Mouse (Mus musculus) ZHBTc4 (cell line): ENCODE data around the gene Maip1.

ENCODE experiments used
- DNase-seq: peaks from one replicate; pipeline ENCODE4 v3.0.0-alpha.2; 2011; ENCODE audit warnings: low read depth, low spot score

Gene Maip1

DNA sequence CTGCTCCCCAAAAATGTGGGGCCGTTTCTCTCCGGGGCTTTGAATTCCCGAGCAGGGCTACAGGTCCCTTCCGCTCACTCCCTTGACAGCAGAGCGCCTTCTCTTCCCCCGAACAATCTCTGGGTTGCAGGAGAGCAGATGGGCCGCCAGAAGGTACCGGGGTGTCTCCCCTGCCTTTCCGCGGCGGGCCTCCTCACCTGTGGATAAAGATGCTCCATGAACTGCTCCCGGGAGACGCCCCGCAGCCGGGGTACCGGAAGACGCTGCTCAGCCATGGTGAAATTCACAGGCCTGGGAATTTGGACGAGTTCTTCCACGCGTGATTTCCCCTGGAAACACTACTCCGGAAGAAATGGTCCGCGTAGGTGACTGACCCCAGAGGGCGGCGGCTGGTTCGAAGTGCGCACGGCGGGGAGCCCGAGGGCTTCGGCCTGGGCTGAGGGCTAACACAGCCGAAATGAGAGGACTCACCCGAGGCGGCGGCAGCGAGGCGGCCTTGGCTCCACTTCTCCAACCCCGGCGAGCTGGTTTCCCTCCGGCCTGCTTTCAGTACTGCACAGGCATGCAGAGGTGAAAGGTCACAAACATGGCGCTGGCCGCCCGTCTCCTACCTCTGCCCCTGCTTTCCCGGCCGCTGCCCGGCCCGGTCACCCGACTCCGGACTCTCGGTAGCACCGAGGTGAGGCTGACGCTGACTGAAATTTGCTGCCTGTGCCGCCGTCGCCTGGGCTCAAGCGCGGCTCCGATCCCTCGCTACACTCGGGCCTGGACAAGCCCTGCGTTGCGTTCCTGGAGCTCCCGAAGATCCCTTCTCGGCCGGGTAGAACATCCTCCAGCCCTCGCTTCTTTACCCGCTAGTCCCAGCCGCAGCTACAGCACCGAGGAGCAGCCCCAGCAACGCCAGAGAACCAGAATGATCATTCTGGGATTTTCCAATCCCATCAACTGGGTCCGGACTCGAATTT lies at the start of gene Maip1, which contains the start of gene Tyw5:
TSS of gene Maip1 (plus strand) at position 142 of the 965 bp plus-strand sequence.
TSS of gene Tyw5 (minus strand) at position 915 of the 965 bp plus-strand sequence.
- peak; percentile 93 for DNase-seq

GRCm38 (mm10) chr1:57358546-57358945 lies 47.6 kb upstream of the Maip1 start:
- no peak for DNase-seq

GRCm38 (mm10) chr1:57367446-57367845 lies 38.7 kb upstream of the Maip1 start:
- DNase-seq, result no peak

DNA sequence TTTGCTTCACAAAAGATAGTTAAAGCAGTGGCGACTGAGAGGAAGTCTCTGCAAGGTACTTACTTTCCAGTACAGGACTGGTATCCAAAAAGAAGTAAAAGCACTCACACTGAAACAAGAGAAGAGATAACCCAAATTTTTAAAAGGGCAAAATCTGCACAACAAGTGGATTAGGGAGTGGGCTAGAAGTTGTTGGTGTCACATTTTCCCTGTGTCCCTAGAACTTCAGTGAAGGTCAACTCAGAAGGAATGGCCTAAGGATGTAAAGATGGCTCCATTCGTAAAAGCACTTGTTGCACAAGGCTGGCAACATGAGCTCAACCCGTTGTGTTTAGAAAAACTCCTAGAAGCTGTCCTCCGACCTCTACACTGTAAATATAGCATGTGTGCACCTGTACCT lies 37.0 kb upstream of the Maip1 start:
- DNase-seq, result peak; percentile 29

- DNase-seq, result no peak
Observed at GRCm38 (mm10) chr1:57370451-57370850, 35.7 kb upstream of the Maip1 start.

GRCm38 (mm10) chr1:57375276-57375675 lies 30.9 kb upstream of the Maip1 start:
- no peak for DNase-seq

- no peak for DNase-seq
Observed at GRCm38 (mm10) chr1:57376806-57377205, 29.3 kb upstream of the Maip1 start.

- DNase-seq, result peak; percentile 99
Observed at GRCm38 (mm10) chr1:57377376-57378341, 28.5 kb upstream of the Maip1 start, which contains the start of gene 1700066M21Rik. Gene 1700066M21Rik, plus strand, starts transcription at chr1:57377620.

DNA sequence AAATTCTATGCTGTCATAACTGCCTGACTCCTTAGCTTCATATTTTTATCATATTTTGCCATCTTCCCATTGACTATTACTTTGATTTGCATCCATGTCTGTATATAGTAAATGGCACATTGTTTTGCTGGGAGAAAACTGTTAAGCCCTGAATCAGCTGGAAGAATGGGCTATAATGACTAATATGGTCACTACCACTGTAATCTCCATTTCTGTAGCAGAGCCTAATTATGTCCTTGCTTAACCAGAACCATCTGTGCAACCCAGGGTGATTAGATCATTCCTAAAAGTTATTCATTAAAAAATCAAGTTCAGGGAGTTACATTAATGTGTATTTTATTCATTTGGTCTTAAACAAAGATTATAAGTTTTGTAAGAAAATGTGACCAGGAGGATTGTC lies 19.6 kb upstream of the Maip1 start:
- DNase-seq, result no peak

GRCm38 (mm10) chr1:57387876-57388275 lies 18.3 kb upstream of the Maip1 start:
- no peak for DNase-seq

- DNase-seq, result no peak
Observed at GRCm38 (mm10) chr1:57388402-57389155, 17.5 kb upstream of the Maip1 start.

DNA sequence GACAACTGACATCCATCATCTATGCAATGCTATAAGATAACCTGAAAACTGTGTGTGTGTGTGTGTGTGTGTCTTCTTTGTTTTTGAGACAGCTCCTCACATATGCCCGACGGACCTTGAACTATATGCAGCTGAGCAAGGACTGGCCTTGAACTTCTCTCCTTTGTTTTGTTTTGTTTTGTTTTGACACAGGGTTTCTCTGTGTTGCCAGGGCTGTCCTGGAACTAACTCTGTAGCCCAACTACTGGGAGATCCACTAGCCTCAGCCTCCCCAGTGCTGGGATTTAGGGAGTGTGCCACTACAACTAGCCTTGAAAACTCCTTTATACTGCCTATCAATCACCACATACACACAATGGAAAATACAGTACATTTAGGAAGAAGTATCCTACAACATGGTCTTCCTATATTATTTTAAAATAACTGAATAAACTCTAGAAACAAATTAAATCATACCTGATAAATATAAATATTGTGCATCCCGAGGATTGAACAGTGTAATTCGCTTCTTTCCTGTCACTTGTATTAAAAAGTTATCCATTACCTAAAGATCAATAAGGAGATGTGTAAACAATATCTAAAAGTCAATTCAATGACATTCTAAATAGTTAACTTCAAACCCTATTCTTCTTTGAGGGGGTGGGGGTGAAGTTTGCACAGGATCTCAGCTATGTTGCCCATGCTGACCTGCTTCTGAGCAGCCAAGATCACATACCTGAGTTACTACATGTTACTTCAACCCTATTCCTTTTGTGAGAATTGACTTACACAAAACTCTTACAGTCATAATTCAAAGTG lies 14.9 kb upstream of the Maip1 start:
- DNase-seq, result no peak

DNA sequence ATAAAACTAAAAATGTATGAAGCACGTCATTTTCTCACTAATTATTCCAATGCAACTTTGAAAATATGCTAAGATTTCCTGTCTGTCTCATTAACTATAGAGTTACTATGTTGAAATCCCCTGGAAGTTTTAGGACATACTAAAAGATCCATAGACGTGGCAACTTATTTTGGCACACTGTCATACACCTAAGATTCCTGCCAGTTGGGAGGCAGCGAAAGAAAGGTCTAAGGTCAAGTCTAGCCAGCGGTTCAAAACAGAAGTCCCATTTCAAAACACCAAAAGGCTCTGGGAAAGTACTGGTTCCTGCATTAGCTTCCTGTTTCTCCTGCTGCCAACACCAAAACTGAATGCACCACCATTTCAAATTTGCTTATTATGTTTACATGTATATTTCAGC lies 13.7 kb upstream of the Maip1 start:
- DNase-seq, result no peak

- DNase-seq, result peak; percentile 74
Observed at GRCm38 (mm10) chr1:57394051-57394450, 12.1 kb upstream of the Maip1 start.

GRCm38 (mm10) chr1:57400321-57400720 lies 5.8 kb upstream of the Maip1 start:
- no peak for DNase-seq

GRCm38 (mm10) chr1:57400877-57401276 lies 5.3 kb upstream of the Maip1 start:
- DNase-seq, result no peak

DNA sequence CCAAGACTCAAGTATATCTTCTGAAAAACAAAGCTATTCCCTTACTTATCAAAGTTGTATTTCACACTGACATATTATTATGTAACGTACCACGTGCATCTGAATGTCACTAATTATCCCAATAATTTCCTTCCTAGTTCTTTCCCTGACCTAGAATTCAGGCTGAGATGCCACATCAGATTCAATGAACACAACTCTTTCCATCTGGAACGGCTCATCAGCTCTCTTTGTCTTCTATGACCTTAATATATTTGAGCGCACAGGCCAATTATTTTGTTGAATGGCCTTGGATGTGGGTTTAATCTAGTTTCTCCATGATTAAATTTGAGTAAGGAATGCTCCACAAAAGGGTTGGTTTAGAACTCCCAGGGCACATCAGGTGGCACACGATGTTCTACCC lies 4.0 kb upstream of the Maip1 start:
- DNase-seq, result no peak

DNA sequence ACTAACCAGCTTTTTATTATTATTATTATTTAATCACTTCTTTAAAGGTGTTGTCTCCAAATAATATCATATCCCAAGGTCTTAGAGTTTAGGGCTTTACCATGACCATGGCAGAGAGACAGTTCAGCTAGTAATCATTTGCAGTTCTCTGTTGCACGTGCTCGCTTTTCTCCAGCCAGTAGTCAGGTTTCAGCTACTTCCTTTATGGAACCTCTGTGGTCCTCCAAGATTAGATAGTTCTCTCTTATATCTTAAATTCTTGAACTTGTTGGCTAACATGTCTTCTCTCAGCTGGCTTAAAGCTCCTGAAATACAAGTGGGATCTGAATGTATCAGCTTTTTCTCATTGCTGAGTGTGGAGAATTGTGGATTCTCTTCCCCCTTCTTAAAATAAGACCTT lies 2.9 kb downstream of the Maip1 start:
- DNase-seq, result no peak

- DNase-seq, result no peak
Observed at GRCm38 (mm10) chr1:57413397-57413796, 7.3 kb downstream of the Maip1 start.

- peak; percentile 65 for DNase-seq
Observed at GRCm38 (mm10) chr1:57423696-57424095, 17.6 kb downstream of the Maip1 start.
